ENCODE assay signal across 18 mouse cellular contexts in the genomic region with DNA sequence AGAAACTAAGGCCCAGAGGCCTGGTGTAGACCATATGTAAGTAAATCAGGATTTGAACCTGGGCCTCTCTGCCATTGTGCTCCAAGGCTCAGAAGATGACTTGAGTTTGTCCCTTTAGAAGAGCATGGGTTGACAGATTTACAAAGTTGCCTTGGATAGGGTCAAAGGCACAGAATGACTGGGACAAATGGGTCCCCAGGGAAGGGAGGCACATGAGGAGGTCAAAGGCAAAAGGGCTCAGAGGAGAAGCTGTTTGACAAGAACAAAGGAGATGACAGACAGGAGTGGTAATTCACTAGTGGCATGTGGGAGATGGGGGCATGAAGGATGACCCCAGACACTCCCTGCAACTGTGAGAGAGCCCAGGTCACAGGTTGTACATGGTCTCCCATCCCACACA.
DNase-seq lines count a peak whose midpoint lies in the region; TF ChIP-seq lines count a peak whose summit lies in the region.
"Had no signal": no experiment of that assay in that cellular context is flagged by ENCODE, and none has a peak within 500 bp of the region (broad histone marks: within the 10 kb centered on the region; RNA-seq: fewer than 3 reads in every experiment).

No protein-coding gene starts in this region.

- no peak for TF ChIP-seq POLR2A in lung, adult 2 months (IDR thresholded peaks at IDR 0.05; ENCODE audit: borderline replicate concordance, extremely low read depth, low read depth, low read length)

- H3K4me3 ChIP-seq in lung, adult 2 months (replicated peaks; ENCODE audit: extremely low read depth, low read depth, low read length) = no peak overlapping the region
- H3K4me3 ChIP-seq: embryonic facial prominence, embryonic 13.5 days; erythroblast, embryonic 14.5 days; forebrain, embryonic 12.5 days; forebrain, embryonic 15.5 days had no signal

- no peak for TF ChIP-seq CTCF in lung, adult 2 months (IDR thresholded peaks at IDR 0.05; ENCODE audit: insufficient read depth, low read length)

- DNase-seq in embryo, embryonic 10 days (ENCODE audit: low spot score) = peak; percentile 66
- DNase-seq in embryo, embryonic 9.5 days (ENCODE audit: extremely low spot score) = no peak
- peak; percentile 33 for DNase-seq in lung, postnatal 10 days
- DNase-seq in lung, adult 2 months = no peak
- peak; percentile 49 for DNase-seq in embryo, embryonic 11 days
- no peak for DNase-seq in adrenal gland, adult 18-20 months (ENCODE audit: low spot score in 2 of 2)
- no peak for DNase-seq in right cerebral cortex, postnatal 25 days
- DNase-seq: adrenal gland, adult 8-10 months; adrenal gland, postnatal 25 days; cerebellum, adult 11-12 months; cerebellum, adult 8-10 months; cerebellum, postnatal 10 days; gastrocnemius, postnatal 25 days; heart, adult 18-20 months had no signal

- no peaks in the 10 kb centered on the region for H3K4me1 ChIP-seq in lung, adult 2 months (ENCODE audit: control insufficient read depth, insufficient read depth, low read length)
- H3K4me1 ChIP-seq: forebrain, embryonic 12.5 days had no signal

Comparison
In these comparisons a context has a peak if more than half of its experiments do, and no peak if none do; other contexts are left out.
1. DNase-seq: peak in embryo, embryonic 10 days (single experiment), lung, postnatal 10 days (single experiment) and embryo, embryonic 11 days (single experiment); none in embryo, embryonic 9.5 days (single experiment), lung, adult 2 months (single experiment), adrenal gland, adult 18-20 months (0 of 2) and right cerebral cortex, postnatal 25 days (single experiment).